Mouse (Mus musculus) macrophage (primary cell): ENCODE results near the gene Adat1. TPM values are rescaled to one million over a fixed set of nuclear protein-coding genes. Genes with fewer than 3 reads are reported as not detected.

Experiments used
- H3K27ac ChIP-seq: fragments of 350-480 bp; formaldehyde crosslinking; 2 replicates; pipeline ENCODE4 v1.9.0; 2021
- H3K36me3 ChIP-seq: fragments of 350-480 bp; formaldehyde crosslinking; 2 replicates; pipeline ENCODE4 v1.9.0; 2021; ENCODE audit errors: inconsistent target
- H3K4me3 ChIP-seq: fragments of 350-480 bp; formaldehyde crosslinking; 2 replicates; pipeline ENCODE4 v1.9.0; 2021; ENCODE audit errors: inconsistent target
- H3K79me2 ChIP-seq: fragments of 350-480 bp; formaldehyde crosslinking; 2 replicates; pipeline ENCODE4 v1.9.0; 2021; ENCODE audit errors: inconsistent target
- WGBS: methylation state at CpG from one replicate; pipeline ENCODE4 v1.1.7; 2026; ENCODE audit warnings: inconsistent platforms; ENCODE audit not compliant: missing documents; 5-methylcytosine and 5-hydroxymethylcytosine counted together
- polyA plus RNA-seq: library from polyadenylated mRNA; stranded (reverse); fragments of 250-400 nt; gene quantifications from 3 replicates; pipeline ENCODE4 v1.2.4, GENCODE M21; 2018; ENCODE audit warnings: inconsistent platforms
- total RNA-seq, 78 experiments: library from RNA; depleted of rRNA; stranded (reverse); fragments of 250-400 nt; gene quantifications; 1 replicate in 9 of 78; 2 replicates in 24 of 78; 3 replicates in 43 of 78; 4 replicates in 2 of 78; pipeline ENCODE4 v1.2.4; 2018; ENCODE audit warnings: inconsistent platforms in 56 of 78

Adat1 gene
- total RNA-seq (2018; cell fraction: chromatin; rRNA removed), result 10 to 100 TPM in 11 of 26 experiments, 1 to 10 TPM in 13, under 1 TPM in 2; 0.73 to 18.5 (median 7.3) TPM
- 1 to 10 TPM in 7 of 26 experiments, under 1 TPM in 19; 0.24 to 1.5 (median 0.75) TPM for total RNA-seq (2018; cell fraction: cytosol; rRNA removed)
- 10 to 100 TPM in 1 of 26 experiments, 1 to 10 TPM in 22, under 1 TPM in 3; 0.40 to 12.3 (median 3.9) TPM for total RNA-seq (2018; cell fraction: nucleus; rRNA removed)
- polyA plus RNA-seq, result 0.93 to 1.9 TPM (median 0.98 TPM) in 3 replicates

DNA sequence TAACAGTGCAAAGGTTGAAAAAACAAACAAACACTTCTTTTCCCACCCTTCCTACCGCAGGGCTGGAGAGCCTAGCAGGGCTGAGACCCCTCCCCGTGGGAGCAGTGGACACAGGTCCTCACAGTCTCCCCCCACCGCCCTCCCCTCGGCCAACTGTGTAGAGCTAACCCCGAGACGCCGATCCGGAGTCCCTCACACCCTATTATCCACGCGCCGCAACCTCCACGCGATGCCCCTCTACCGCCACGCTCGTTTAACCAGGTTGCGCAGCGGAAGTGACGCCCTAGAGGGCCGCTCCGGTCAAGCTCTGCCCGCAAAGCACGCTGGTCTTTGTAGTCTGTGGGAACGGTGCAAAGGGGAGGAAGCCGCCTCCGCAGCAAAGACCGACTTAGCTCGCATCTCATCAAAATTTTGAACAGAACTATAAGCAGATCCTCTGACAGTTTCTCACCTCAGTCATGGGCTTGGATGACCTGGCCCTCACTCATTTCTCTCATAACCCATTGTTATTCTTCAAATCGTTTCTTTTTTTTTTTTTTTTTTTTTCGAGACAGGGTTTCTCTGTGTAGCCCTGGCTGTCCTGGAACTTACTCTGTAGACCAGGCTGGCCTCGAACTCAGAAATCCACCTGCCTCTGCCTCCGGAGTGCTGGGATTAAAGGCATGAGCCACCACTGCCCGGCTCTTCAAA, at the start of gene Adat1:
Gene Adat1 (minus strand): TSS at position 290 of the 690 bp plus-strand sequence.
- Histone ChIP-seq H3K27ac (no peak within 1 kb of the TSS), H3K79me2 (no peaks in the 10 kb centered on the region), H3K4me3 (peak within 1 kb of the TSS; percentile 94), H3K36me3 (peaks cover 41% of the 10 kb centered on the region; the same call in 1 of the 2 replicates)
- 2% methylated on average over 32 of the region's 33 CpGs for WGBS

DNA sequence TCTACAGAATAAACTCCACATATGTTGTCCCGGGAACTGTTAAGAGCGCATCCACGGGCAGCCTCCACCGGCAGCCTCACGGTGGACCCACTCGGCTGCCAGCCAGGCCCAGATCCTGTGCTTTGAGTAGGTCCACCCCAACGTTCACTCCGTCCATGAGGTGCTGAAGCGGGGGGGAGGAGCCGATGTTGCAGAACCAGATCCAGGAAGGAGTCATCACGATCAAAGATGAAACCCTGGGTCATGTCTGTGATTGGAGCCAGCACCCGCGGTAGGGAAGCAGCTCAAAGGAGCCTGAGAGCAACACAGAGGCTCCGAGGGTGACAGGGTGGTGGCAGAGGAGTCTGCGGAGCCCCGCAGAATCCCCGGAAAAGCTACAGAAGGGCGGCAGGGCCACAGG, 45.4 kb upstream of the Adat1 start:
- no peaks in the 10 kb centered on the region for H3K79me2 ChIP-seq
- WGBS, result 89% methylated on average over 18 of the region's 18 CpGs
- H3K36me3 ChIP-seq, result no peaks in the 10 kb centered on the region
- H3K27ac ChIP-seq, result no peak overlapping the region
- H3K4me3 ChIP-seq, result no peak overlapping the region

DNA sequence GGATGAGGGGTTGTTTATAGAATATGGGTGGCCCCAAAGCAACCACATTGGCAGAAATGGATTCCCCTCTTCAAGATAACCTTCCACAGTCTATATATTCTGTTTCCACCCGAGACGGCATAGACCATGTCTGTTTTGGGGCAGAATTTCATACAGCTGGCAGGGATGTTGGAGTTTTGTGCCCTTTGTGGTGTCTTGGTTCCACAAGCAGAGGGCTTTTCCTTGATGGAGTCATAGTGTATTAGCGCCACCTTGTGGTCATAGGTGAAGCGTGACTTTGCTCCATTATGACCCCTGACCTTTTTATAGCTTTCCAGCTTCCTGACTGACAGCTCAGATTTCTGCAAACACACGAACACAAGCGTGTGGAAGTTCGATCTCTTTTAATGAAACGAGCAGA, 42.5 kb upstream of the Adat1 start:
- Histone ChIP-seq H3K79me2 (no peaks in the 10 kb centered on the region), H3K36me3 (no peaks in the 10 kb centered on the region), H3K27ac (no peak overlapping the region), H3K4me3 (no peak overlapping the region)
- 7% methylated on average over 8 of the region's 8 CpGs for WGBS

- Histone ChIP-seq H3K79me2 (no peaks in the 10 kb centered on the region), H3K27ac (no peak overlapping the region), H3K36me3 (no peaks in the 10 kb centered on the region), H3K4me3 (no peak overlapping the region)
- 85% methylated on average over 7 of the region's 7 CpGs for WGBS
Measured at GRCm38 (mm10) chr8:112033071-112033470, 41.0 kb upstream of the Adat1 start.

GRCm38 (mm10) chr8:112030663-112031062, 38.6 kb upstream of the Adat1 start:
- no peaks in the 10 kb centered on the region for H3K36me3 ChIP-seq
- no peak overlapping the region for H3K27ac ChIP-seq
- H3K79me2 ChIP-seq, result no peaks in the 10 kb centered on the region
- H3K4me3 ChIP-seq, result no peak overlapping the region
- WGBS, result 79% methylated on average over 4 of the region's 6 CpGs

- H3K27ac ChIP-seq, result no peak overlapping the region
- H3K79me2 ChIP-seq, result no peaks in the 10 kb centered on the region
- 68% methylated on average over 7 of the region's 7 CpGs for WGBS
- no peak overlapping the region for H3K4me3 ChIP-seq
- H3K36me3 ChIP-seq, result no peaks in the 10 kb centered on the region
Measured at GRCm38 (mm10) chr8:112029455-112029854, 37.4 kb upstream of the Adat1 start.

GRCm38 (mm10) chr8:112014936-112015335, 22.8 kb upstream of the Adat1 start, which contains the start of gene Gm6793:
Gene Gm6793 (minus strand): TSS chr8:112015036.
- H3K36me3 ChIP-seq, result peaks cover 31% of the 10 kb centered on the region

GRCm38 (mm10) chr8:112011816-112012242, 19.7 kb upstream of the Adat1 start:
- under 1% methylated on average over 40 of the region's 40 CpGs for WGBS
- H3K27ac ChIP-seq, result no peak overlapping the region
- H3K79me2 ChIP-seq, result peaks cover 58% of the 10 kb centered on the region
- H3K36me3 ChIP-seq, result peaks cover 6% of the 10 kb centered on the region; the same call in 1 of the 2 replicates
- H3K4me3 ChIP-seq, result peak overlapping the region; percentile 99

More at GRCm38 (mm10) chr8:112014936-112015335, 22.8 kb upstream of the Adat1 start, which contains the start of gene Gm6793:
- 94% methylated on average over 10 of the region's 11 CpGs for WGBS
- Histone ChIP-seq H3K27ac (no peak within 1 kb of the TSS), H3K4me3 (no peak within 1 kb of the TSS), H3K79me2 (peaks cover 27% of the 10 kb centered on the region)

DNA sequence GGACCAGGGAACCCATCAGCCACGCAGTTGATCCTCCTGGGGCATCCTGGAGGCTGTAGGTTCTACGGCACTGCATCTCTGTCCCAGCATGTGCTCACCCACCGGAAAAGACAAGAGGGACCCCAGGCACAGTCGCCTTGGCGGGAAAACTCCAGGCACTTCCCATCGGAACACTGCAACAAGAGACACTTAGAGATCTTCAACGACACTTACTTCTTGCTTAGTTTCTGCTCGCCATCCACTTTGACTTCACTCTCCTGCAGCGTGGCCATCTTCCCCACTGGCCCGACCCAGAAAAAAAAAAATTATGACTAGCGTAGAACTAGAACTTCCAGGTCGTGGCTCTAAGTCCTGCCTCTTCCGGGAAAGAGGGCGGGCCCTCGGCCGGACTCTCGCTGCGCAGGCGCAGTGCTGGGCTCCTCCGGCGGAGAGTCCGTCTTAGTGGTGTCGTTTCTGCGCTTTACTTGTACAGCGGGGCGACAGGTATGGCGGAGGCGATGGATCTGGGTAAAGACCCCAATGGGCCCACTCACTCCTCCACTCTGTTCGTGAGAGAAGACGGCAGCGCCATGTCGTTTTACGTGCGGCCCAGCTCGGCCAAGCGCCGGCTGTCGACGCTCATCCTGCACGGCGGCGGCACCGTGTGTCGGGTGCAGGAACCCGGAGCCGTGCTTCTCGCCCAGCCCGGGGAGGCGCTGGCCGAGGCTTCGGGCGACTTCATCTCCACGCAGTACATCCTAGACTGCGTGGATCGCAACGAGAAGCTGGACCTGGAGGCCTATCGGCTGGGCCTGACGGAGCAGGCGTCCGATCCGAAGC, 19.1 kb upstream of the Adat1 start, which contains the start of the genes Kars and Terf2ip:
Gene Kars (minus strand): TSS at position 327 of the 819 bp plus-strand sequence.
Gene Terf2ip (plus strand): TSS at position 402 of the 819 bp plus-strand sequence.
- peak within 1 kb of the TSS; percentile 46 for H3K27ac ChIP-seq
- H3K4me3 ChIP-seq, result peak within 1 kb of the TSS; percentile 99
- 1% methylated on average over 60 of the region's 61 CpGs for WGBS
- peaks cover 64% of the 10 kb centered on the region for H3K79me2 ChIP-seq
- peaks cover 4% of the 10 kb centered on the region; the same call in 1 of the 2 replicates for H3K36me3 ChIP-seq

GRCm38 (mm10) chr8:112009558-112009957, 17.5 kb upstream of the Adat1 start:
- WGBS, result 92% methylated on average over 7 of the region's 7 CpGs
- no peak overlapping the region for H3K4me3 ChIP-seq
- no peak overlapping the region for H3K27ac ChIP-seq
- peaks cover 69% of the 10 kb centered on the region for H3K79me2 ChIP-seq
- H3K36me3 ChIP-seq, result no peaks in the 10 kb centered on the region

GRCm38 (mm10) chr8:112007669-112008068, 15.6 kb upstream of the Adat1 start:
- H3K27ac ChIP-seq, result no peak overlapping the region
- peaks cover 62% of the 10 kb centered on the region for H3K79me2 ChIP-seq
- WGBS, result 96% methylated on average over 2 of the region's 2 CpGs
- H3K4me3 ChIP-seq, result no peak overlapping the region
- H3K36me3 ChIP-seq, result peaks cover 10% of the 10 kb centered on the region

DNA sequence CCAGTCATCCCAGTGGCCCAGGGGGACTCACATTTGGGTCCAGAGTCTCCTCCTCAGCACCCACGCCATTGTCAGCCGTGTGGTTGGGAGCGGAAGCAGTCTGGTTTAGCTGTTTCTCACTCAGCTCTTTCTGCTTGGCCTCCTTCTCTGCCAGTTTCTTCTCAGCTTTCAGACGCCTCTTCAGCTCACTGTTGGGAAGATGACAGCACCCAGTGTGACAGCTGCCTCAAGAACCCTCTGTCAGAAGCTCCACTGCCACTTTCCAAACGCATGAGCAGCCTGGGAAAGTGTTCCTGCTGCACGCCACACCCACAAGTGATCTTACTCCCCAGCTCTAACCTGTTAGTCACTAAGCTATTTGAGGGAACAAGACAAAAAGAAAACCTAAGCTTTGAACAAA, 13.5 kb upstream of the Adat1 start:
- Histone ChIP-seq H3K4me3 (no peak overlapping the region), H3K79me2 (peaks cover 49% of the 10 kb centered on the region), H3K36me3 (peaks cover 31% of the 10 kb centered on the region), H3K27ac (no peak overlapping the region)
- 99% methylated on average over 6 of the region's 6 CpGs for WGBS

- peaks cover 41% of the 10 kb centered on the region for H3K79me2 ChIP-seq
- H3K4me3 ChIP-seq, result no peak overlapping the region
- H3K36me3 ChIP-seq, result peaks cover 39% of the 10 kb centered on the region
- no peak overlapping the region for H3K27ac ChIP-seq
Measured at GRCm38 (mm10) chr8:112004754-112005153, 12.7 kb upstream of the Adat1 start.

- Histone ChIP-seq H3K4me3 (no peak overlapping the region; the same call in 1 of the 2 replicates), H3K27ac (no peak overlapping the region), H3K36me3 (peaks cover 46% of the 10 kb centered on the region), H3K79me2 (no peaks in the 10 kb centered on the region)
- WGBS, result 79% methylated on average over 3 of the region's 3 CpGs
Measured at GRCm38 (mm10) chr8:111992703-111993039, 569 bp upstream of the Adat1 start.
